In the genomic region with DNA sequence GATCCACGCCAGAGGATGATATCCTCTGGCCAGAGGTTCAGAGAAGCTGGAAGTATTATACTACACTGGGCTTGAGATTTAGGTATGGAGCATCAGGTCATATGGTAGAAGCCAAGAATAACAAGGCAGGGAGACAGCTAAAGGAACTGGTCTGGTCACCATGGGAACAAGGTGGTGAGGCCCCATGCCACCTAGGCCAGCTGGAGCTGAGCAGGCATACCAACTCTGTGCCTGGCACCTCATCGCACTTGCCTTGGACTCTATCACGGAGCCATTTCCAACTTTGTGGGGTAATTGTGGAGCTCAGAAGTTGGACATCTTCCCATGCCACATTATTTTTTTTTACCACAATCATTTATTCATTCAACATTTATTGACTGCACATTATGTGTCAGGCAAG, we compare ENCODE assay signal across 13 mouse cellular contexts. TPM values are rescaled to one million over a fixed set of nuclear protein-coding genes. Genes with fewer than 3 reads are reported as not detected.
DNase-seq lines count a peak whose midpoint lies in the region; ATAC-seq and TF ChIP-seq lines count a peak whose summit lies in the region.
"Had no signal": no experiment of that assay in that cellular context is flagged by ENCODE, and none has a peak within 500 bp of the region (broad histone marks: within the 10 kb centered on the region; RNA-seq: fewer than 3 reads in every experiment).

No protein-coding gene starts in this region.

- no peak overlapping the region for H3K4me3 ChIP-seq in cortical plate, adult 2 months (ENCODE audit: insufficient read depth, low read length)
- no peak overlapping the region for H3K4me3 ChIP-seq in hindbrain, embryonic 11.5 days (ENCODE audit: low read depth, low read length)
- no peak overlapping the region for H3K4me3 ChIP-seq in midbrain, embryonic 15.5 days
- H3K4me3 ChIP-seq: intestine, embryonic 15.5 days had no signal

- no peak for ATAC-seq in hindbrain, embryonic 11.5 days (ENCODE audit: low FRiP score)
- no peak for ATAC-seq in midbrain, embryonic 15.5 days (replicated peaks)
- ATAC-seq in granulocyte monocyte progenitor cell, adult 5-6 weeks (replicated peaks; ENCODE audit: poor library complexity, severe bottlenecking): no peak
- ATAC-seq: activated CD4-positive, CD25-positive, alpha-beta regulatory T cell, adult 4 months; intestine, embryonic 15.5 days had no signal

- H3K27me3 ChIP-seq in hindbrain, embryonic 11.5 days (ENCODE audit: control insufficient read depth, insufficient read depth, low read length): no peaks in the 10 kb centered on the region
- no peaks in the 10 kb centered on the region for H3K27me3 ChIP-seq in midbrain, embryonic 15.5 days (replicated peaks)

- H3K4me2 ChIP-seq in hindbrain, embryonic 11.5 days (replicated peaks; ENCODE audit: low read depth, low read length): no peak overlapping the region
- H3K4me2 ChIP-seq in midbrain, embryonic 15.5 days: no peak overlapping the region
- H3K4me2 ChIP-seq: intestine, embryonic 15.5 days had no signal

- no peaks in the 10 kb centered on the region for H3K9me3 ChIP-seq in hindbrain, embryonic 11.5 days (ENCODE audit: control insufficient read depth, low read length)
- H3K9me3 ChIP-seq in midbrain, embryonic 15.5 days: no peaks in the 10 kb centered on the region
- H3K9me3 ChIP-seq: intestine, embryonic 15.5 days had no signal

- no peak for TF ChIP-seq CTCF in cortical plate, adult 2 months (IDR thresholded peaks at IDR 0.05; ENCODE audit: extremely low read depth, insufficient read depth, low read length)

- DNase-seq in 3134 (ENCODE audit: extremely low read depth, insufficient read length, low spot score): peak; percentile 36
- DNase-seq in hindbrain, embryonic 11.5 days (ENCODE audit: low spot score): no peak
- no peak for DNase-seq in spleen, postnatal 4 days (ENCODE audit: low spot score in 2 of 2)
- DNase-seq in adrenal gland, adult 8-10 months: no peak
- DNase-seq: kidney, postnatal 10 days; lung, postnatal 10 days; thymus, adult 2 months had no signal

- H3K27ac ChIP-seq in cortical plate, adult 2 months (ENCODE audit: insufficient read depth, low read length): peak overlapping the region; percentile 59; the same call in 1 of the 2 replicates
- peak overlapping the region; percentile 99 for H3K27ac ChIP-seq in hindbrain, embryonic 11.5 days (ENCODE audit: low read depth, low read length)
- peak overlapping the region; percentile 85 for H3K27ac ChIP-seq in midbrain, embryonic 15.5 days
- H3K27ac ChIP-seq: intestine, embryonic 15.5 days; liver, embryonic 14.5 days had no signal

- no peak overlapping the region for H3K9ac ChIP-seq in hindbrain, embryonic 11.5 days (ENCODE audit: low read depth, low read length)
- H3K9ac ChIP-seq in midbrain, embryonic 15.5 days: no peak overlapping the region
- H3K9ac ChIP-seq: intestine, embryonic 15.5 days; liver, embryonic 14.5 days had no signal

- WGBS in hindbrain, embryonic 11.5 days: 93% methylated on average over 3 of the region's 3 CpGs
- 71% methylated on average over 3 of the region's 3 CpGs for WGBS in midbrain, embryonic 15.5 days

- peaks cover 40% of the 10 kb centered on the region for H3K4me1 ChIP-seq in cortical plate, adult 2 months (ENCODE audit: control insufficient read depth, insufficient read depth, low read length)
- peaks cover 44% of the 10 kb centered on the region for H3K4me1 ChIP-seq in hindbrain, embryonic 11.5 days (replicated peaks; ENCODE audit: control insufficient read depth, insufficient read depth, low read length)
- H3K4me1 ChIP-seq in midbrain, embryonic 15.5 days: peaks cover 81% of the 10 kb centered on the region

- H3K36me3 ChIP-seq in hindbrain, embryonic 11.5 days (ENCODE audit: control insufficient read depth, insufficient read depth, low read length): no peaks in the 10 kb centered on the region
- H3K36me3 ChIP-seq in midbrain, embryonic 15.5 days (replicated peaks): no peaks in the 10 kb centered on the region
- H3K36me3 ChIP-seq: intestine, embryonic 15.5 days had no signal

- TF ChIP-seq POLR2A in cortical plate, adult 2 months (IDR thresholded peaks at IDR 0.05; ENCODE audit: extremely low read depth, insufficient read depth, low read length): no peak

RNA-seq across cellular contexts. Expression of gene Polg, which starts 55.9 kb away (rescaled TPM):
- polyA plus RNA-seq in cortical plate, adult 2 months (2012; rRNA removed): 80.9 and 87.1 TPM in 2 replicates
- polyA plus RNA-seq in hindbrain, embryonic 11.5 days (2014; fragmentation: Nextera tagmentation; extraction: Ambion mirVana): 22.5 and 26.3 TPM in 2 replicates
- polyA plus RNA-seq in midbrain, embryonic 15.5 days (2015; fragmentation: Nextera tagmentation; extraction: Ambion mirVana): 22.7 and 27.0 TPM in 2 replicates
- 10 to 100 TPM; 73.6 to 86.6 (median 84.0) TPM for total RNA-seq in adrenal gland, adult 8-10 months (2022)
- 27.1 and 34.9 TPM in 2 replicates for total RNA-seq in granulocyte monocyte progenitor cell, adult 5-6 weeks (2014; fragmentation: Nextera tagmentation)
- total RNA-seq in granulocyte monocyte progenitor cell, adult 5-6 weeks (2017): 40.5 and 61.0 TPM in 2 replicates
